Mouse (Mus musculus): ENCODE results near the gene Rab11fip4.

Rab11fip4 gene

GRCm38 (mm10) chr11:79614880-79615279, 23.9 kb downstream of the Rab11fip4 start:
- no peak for DNase-seq (ENCODE audit: low spot score in 2 of 2)

- DNase-seq (ENCODE audit: low spot score in 2 of 2) = no peak
Measured at GRCm38 (mm10) chr11:79615871-79616270, 24.9 kb downstream of the Rab11fip4 start.

GRCm38 (mm10) chr11:79617991-79618390, 27.0 kb downstream of the Rab11fip4 start:
- no peak for DNase-seq (ENCODE audit: low spot score in 2 of 2)

- DNase-seq (ENCODE audit: low spot score in 2 of 2) = peak in 1 of 2 experiments; percentile 41
Measured at GRCm38 (mm10) chr11:79623029-79623428, 32.0 kb downstream of the Rab11fip4 start.

- DNase-seq (ENCODE audit: low spot score in 2 of 2) = peak; percentile 29 to 71
Measured at GRCm38 (mm10) chr11:79624801-79625302, 33.8 kb downstream of the Rab11fip4 start.

GRCm38 (mm10) chr11:79628716-79629115, 37.7 kb downstream of the Rab11fip4 start:
- DNase-seq (ENCODE audit: low spot score in 2 of 2) = no peak

GRCm38 (mm10) chr11:79629752-79630374, 38.9 kb downstream of the Rab11fip4 start:
- DNase-seq (ENCODE audit: low spot score in 2 of 2) = no peak

GRCm38 (mm10) chr11:79630521-79630920, 39.5 kb downstream of the Rab11fip4 start:
- DNase-seq (ENCODE audit: low spot score in 2 of 2) = no peak

GRCm38 (mm10) chr11:79633366-79633765, 42.4 kb downstream of the Rab11fip4 start:
- no peak for DNase-seq (ENCODE audit: low spot score in 2 of 2)

- DNase-seq (ENCODE audit: low spot score in 2 of 2) = no peak
Measured at GRCm38 (mm10) chr11:79635661-79636449, 44.8 kb downstream of the Rab11fip4 start.

- no peak for DNase-seq (ENCODE audit: low spot score in 2 of 2)
Measured at GRCm38 (mm10) chr11:79636481-79636880, 45.5 kb downstream of the Rab11fip4 start.

- DNase-seq (ENCODE audit: low spot score in 2 of 2) = no peak
Measured at GRCm38 (mm10) chr11:79638691-79639090, 47.7 kb downstream of the Rab11fip4 start.

- peak; percentile 23 to 36 for DNase-seq (ENCODE audit: low spot score in 2 of 2)
Measured at GRCm38 (mm10) chr11:79640940-79641733, 50.1 kb downstream of the Rab11fip4 start.

- no peak for DNase-seq (ENCODE audit: low spot score in 2 of 2)
Measured at GRCm38 (mm10) chr11:79643730-79644129, 52.7 kb downstream of the Rab11fip4 start.

GRCm38 (mm10) chr11:79644717-79645191, 53.7 kb downstream of the Rab11fip4 start:
- no peak for DNase-seq (ENCODE audit: low spot score in 2 of 2)

- DNase-seq (ENCODE audit: low spot score in 2 of 2) = no peak
Measured at GRCm38 (mm10) chr11:79646026-79646425, 55.0 kb downstream of the Rab11fip4 start.

- DNase-seq (ENCODE audit: low spot score in 2 of 2) = no peak
Measured at GRCm38 (mm10) chr11:79646467-79647070, 55.6 kb downstream of the Rab11fip4 start.

GRCm38 (mm10) chr11:79647071-79647501, 56.1 kb downstream of the Rab11fip4 start:
- DNase-seq (ENCODE audit: low spot score in 2 of 2) = no peak

- no peak for DNase-seq (ENCODE audit: low spot score in 2 of 2)
Measured at GRCm38 (mm10) chr11:79650359-79650835, 59.4 kb downstream of the Rab11fip4 start.

GRCm38 (mm10) chr11:79652257-79652656, 61.2 kb downstream of the Rab11fip4 start:
- DNase-seq (ENCODE audit: low spot score in 2 of 2) = no peak

- DNase-seq (ENCODE audit: low spot score in 2 of 2) = peak in 1 of 2 experiments; percentile 28
Measured at GRCm38 (mm10) chr11:79652921-79653575, 62.0 kb downstream of the Rab11fip4 start.

Measured in spleen, postnatal 10 days (tissue).